ENCODE assay signal across 8 mouse cellular contexts in the genomic region with DNA sequence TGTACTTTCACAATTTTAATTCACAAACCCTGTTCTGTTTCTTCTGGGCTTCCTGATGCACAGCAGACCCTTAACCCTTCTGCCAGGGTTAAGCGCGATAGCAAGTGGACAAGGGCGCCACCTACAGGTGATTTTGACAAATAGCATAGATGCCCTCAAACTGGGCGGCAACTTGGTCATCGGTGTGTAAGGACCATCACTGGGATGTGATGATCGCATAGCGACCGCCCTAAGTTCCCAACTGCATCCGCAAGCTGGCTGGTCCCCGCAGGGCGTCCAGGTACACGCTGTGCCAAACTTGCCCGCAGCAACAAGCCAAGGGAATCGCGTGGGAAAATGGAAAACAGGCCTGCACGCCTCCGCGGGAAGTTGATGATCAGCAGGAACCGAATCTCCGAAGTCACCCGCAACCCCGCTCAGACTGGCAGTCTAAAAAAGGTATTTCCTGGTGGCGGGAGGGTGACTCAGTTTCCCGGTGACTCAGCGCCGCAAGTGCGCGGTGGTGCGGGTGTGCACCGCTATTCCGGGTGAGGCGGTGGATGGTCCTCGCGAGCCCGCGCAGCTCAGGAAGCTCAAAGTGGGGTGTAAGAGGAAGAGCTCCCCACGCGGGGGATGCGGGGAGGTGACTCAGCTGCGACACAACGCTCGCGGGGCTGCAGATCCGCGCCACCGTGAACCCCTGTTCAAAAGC.
A peak's percentile ranks its signal among the peaks of the same experiment; 100 is the strongest.
DNase-seq lines count a peak whose midpoint lies in the region; ATAC-seq and TF ChIP-seq lines count a peak whose summit lies in the region.

No protein-coding gene starts in this region.

- H3K36me3 ChIP-seq in embryonic facial prominence, embryonic 10.5 days (replicated peaks), result no peaks in the 10 kb centered on the region
- H3K36me3 ChIP-seq in limb, embryonic 13.5 days, result no peaks in the 10 kb centered on the region
- H3K36me3 ChIP-seq in midbrain, embryonic 15.5 days (replicated peaks), result no peaks in the 10 kb centered on the region
- no peaks in the 10 kb centered on the region for H3K36me3 ChIP-seq in spleen, adult 2 months (ENCODE audit: control insufficient read depth, insufficient read depth, low read length)

- peak; percentile 74 for DNase-seq in urinary bladder, postnatal 14 days (ENCODE audit: low spot score)
- no peak for DNase-seq in urinary bladder, postnatal 10 days (ENCODE audit: low spot score)
- peak; percentile 86 for DNase-seq in embryonic facial prominence, embryonic 10.5 days (ENCODE audit: low spot score)
- DNase-seq in heart, adult 8-10 months (ENCODE audit: low spot score), result peak; percentile 66
- DNase-seq in kidney, adult 9 months, result peak; percentile 60
- peak; percentile 41 to 43 for DNase-seq in spleen, adult 2 months (ENCODE audit: low read depth in 1 of 2, low spot score in 2 of 2)

- H3K27ac ChIP-seq in embryonic facial prominence, embryonic 10.5 days (replicated peaks), result peak overlapping the region; percentile 66
- H3K27ac ChIP-seq in limb, embryonic 13.5 days, result no peak overlapping the region
- no peak overlapping the region for H3K27ac ChIP-seq in midbrain, embryonic 15.5 days
- H3K27ac ChIP-seq in spleen, adult 2 months (ENCODE audit: insufficient read depth, low read length), result no peak overlapping the region

- peaks cover 24% of the 10 kb centered on the region for H3K27me3 ChIP-seq in embryonic facial prominence, embryonic 10.5 days (replicated peaks; ENCODE audit: low read depth, poor library complexity, severe bottlenecking)
- peaks cover 19% of the 10 kb centered on the region for H3K27me3 ChIP-seq in limb, embryonic 13.5 days
- H3K27me3 ChIP-seq in midbrain, embryonic 15.5 days (replicated peaks), result peaks cover 9% of the 10 kb centered on the region; the same call in 1 of the 2 replicates
- H3K27me3 ChIP-seq in spleen, adult 2 months (ENCODE audit: control insufficient read depth, insufficient read depth, low read length), result peaks cover 5% of the 10 kb centered on the region

- TF ChIP-seq CTCF in spleen, adult 2 months (IDR thresholded peaks at IDR 0.05; ENCODE audit: extremely low read depth, insufficient read depth, insufficient read length, insufficient replicate concordance), result peak; percentile 80; the same call in 1 of the 2 replicates

- H3K9ac ChIP-seq in limb, embryonic 13.5 days, result peak overlapping the region; percentile 62
- H3K9ac ChIP-seq in midbrain, embryonic 15.5 days, result peak overlapping the region; percentile 37

- ATAC-seq in limb, embryonic 13.5 days (ENCODE audit: low FRiP score, low read depth), result peak; percentile 41; the same call in 1 of the 2 replicates
- ATAC-seq in midbrain, embryonic 15.5 days (replicated peaks), result peak; percentile 85

- H3K4me1 ChIP-seq in embryonic facial prominence, embryonic 10.5 days, result peaks cover 45% of the 10 kb centered on the region
- peaks cover 13% of the 10 kb centered on the region for H3K4me1 ChIP-seq in limb, embryonic 13.5 days
- H3K4me1 ChIP-seq in midbrain, embryonic 15.5 days, result peaks cover 11% of the 10 kb centered on the region
- H3K4me1 ChIP-seq in spleen, adult 2 months (ENCODE audit: control insufficient read depth, insufficient read depth, insufficient read length), result 0 out of 2 replicates have a peak, but pooled peaks cover 2% of the 10 kb centered on the region

- peak overlapping the region; percentile 62 for H3K4me3 ChIP-seq in embryonic facial prominence, embryonic 10.5 days
- H3K4me3 ChIP-seq in limb, embryonic 13.5 days, result peak overlapping the region; percentile 53
- H3K4me3 ChIP-seq in midbrain, embryonic 15.5 days, result peak overlapping the region; percentile 42
- peak overlapping the region; percentile 16; the same call in 1 of the 2 replicates for H3K4me3 ChIP-seq in spleen, adult 2 months (ENCODE audit: extremely low read depth, insufficient read depth, insufficient read length)

- H3K4me2 ChIP-seq in limb, embryonic 13.5 days (replicated peaks), result peak overlapping the region; percentile 97
- peak overlapping the region; percentile 95 for H3K4me2 ChIP-seq in midbrain, embryonic 15.5 days

- no peaks in the 10 kb centered on the region for H3K9me3 ChIP-seq in embryonic facial prominence, embryonic 10.5 days
- H3K9me3 ChIP-seq in limb, embryonic 13.5 days, result no peaks in the 10 kb centered on the region
- no peaks in the 10 kb centered on the region for H3K9me3 ChIP-seq in midbrain, embryonic 15.5 days

- TF ChIP-seq POLR2A in spleen, adult 2 months (IDR thresholded peaks at IDR 0.05; ENCODE audit: low read depth, low read length), result no peak

- 1% methylated on average over 46 of the region's 46 CpGs for WGBS in embryonic facial prominence, embryonic 10.5 days
- 2% methylated on average over 46 of the region's 46 CpGs for WGBS in limb, embryonic 13.5 days
- 1% methylated on average over 46 of the region's 46 CpGs for WGBS in midbrain, embryonic 15.5 days
- WGBS in spleen, adult 2 months, result 2% methylated on average over 46 of the region's 46 CpGs
